In genomic region chr19:3849251-3849650, GRCm38 (mm10) we compare ENCODE assay signal across 21 mouse cellular contexts. TPM values are rescaled to one million over a fixed set of nuclear protein-coding genes. Genes with fewer than 3 reads are reported as not detected.
A peak's percentile ranks its signal among the peaks of the same experiment; 100 is the strongest.
DNase-seq lines count a peak whose midpoint lies in the region; ATAC-seq and TF ChIP-seq lines count a peak whose summit lies in the region.
"Had no signal": no experiment of that assay in that cellular context is flagged by ENCODE, and none has a peak within 500 bp of the region (broad histone marks: within the 10 kb centered on the region; RNA-seq: fewer than 3 reads in every experiment).

No protein-coding gene starts in this region.

- 85% methylated on average over 2 of the region's 2 CpGs for WGBS in cerebellum, adult 2 months
- WGBS in kidney, embryonic 15.5 days, result 87% methylated on average over 2 of the region's 2 CpGs
- WGBS in liver, postnatal 0 days (ENCODE audit: insufficient replicate concordance), result 76% methylated on average over 2 of the region's 2 CpGs
- 86% methylated on average over 2 of the region's 2 CpGs for WGBS in midbrain, embryonic 11.5 days

- ATAC-seq in kidney, embryonic 15.5 days (replicated peaks; ENCODE audit: low FRiP score), result no peak
- no peak for ATAC-seq in liver, postnatal 0 days
- ATAC-seq in midbrain, embryonic 11.5 days (ENCODE audit: low FRiP score), result no peak
- ATAC-seq: forebrain, embryonic 14.5 days had no signal

- H3K4me2 ChIP-seq in kidney, embryonic 15.5 days, result no peak overlapping the region
- no peak overlapping the region for H3K4me2 ChIP-seq in liver, postnatal 0 days (ENCODE audit: low read depth, low read length)
- no peak overlapping the region for H3K4me2 ChIP-seq in midbrain, embryonic 11.5 days
- H3K4me2 ChIP-seq: embryonic facial prominence, embryonic 15.5 days; heart, embryonic 13.5 days; hindbrain, embryonic 12.5 days had no signal

- no peak overlapping the region for H3K27ac ChIP-seq in cerebellum, adult 2 months (ENCODE audit: insufficient read depth, low read length)
- 0 out of 2 replicates have a peak overlapping the region, but pooled peaks have one; percentile 51 for H3K27ac ChIP-seq in kidney, embryonic 15.5 days
- peak overlapping the region; percentile 99 for H3K27ac ChIP-seq in liver, postnatal 0 days (ENCODE audit: low read depth)
- H3K27ac ChIP-seq in midbrain, embryonic 11.5 days (ENCODE audit: low read depth, low read length), result no peak overlapping the region
- H3K27ac ChIP-seq: embryonic facial prominence, embryonic 15.5 days; forebrain, embryonic 10.5 days; gastrocnemius, adult 2 months; hindbrain, embryonic 12.5 days had no signal

- peaks cover 36% of the 10 kb centered on the region for H3K4me1 ChIP-seq in cerebellum, adult 2 months (ENCODE audit: control insufficient read depth, insufficient read depth, low read length)
- peaks cover 30% of the 10 kb centered on the region for H3K4me1 ChIP-seq in kidney, embryonic 15.5 days
- H3K4me1 ChIP-seq in liver, postnatal 0 days (ENCODE audit: insufficient read depth), result peaks cover 43% of the 10 kb centered on the region
- peaks cover 9% of the 10 kb centered on the region for H3K4me1 ChIP-seq in midbrain, embryonic 11.5 days (ENCODE audit: control insufficient read depth, insufficient read depth, low read length)

- H3K36me3 ChIP-seq in kidney, embryonic 15.5 days, result no peaks in the 10 kb centered on the region
- no peaks in the 10 kb centered on the region; the same call in 1 of the 2 replicates for H3K36me3 ChIP-seq in liver, postnatal 0 days (replicated peaks; ENCODE audit: insufficient read depth, low read length)
- H3K36me3 ChIP-seq in midbrain, embryonic 11.5 days (ENCODE audit: control insufficient read depth, insufficient read depth, low read length), result no peaks in the 10 kb centered on the region
- H3K36me3 ChIP-seq: embryonic facial prominence, embryonic 15.5 days; heart, embryonic 13.5 days; hindbrain, embryonic 12.5 days had no signal

- H3K9me3 ChIP-seq in kidney, embryonic 15.5 days (replicated peaks), result no peaks in the 10 kb centered on the region
- no peaks in the 10 kb centered on the region for H3K9me3 ChIP-seq in liver, postnatal 0 days (ENCODE audit: low read length)
- H3K9me3 ChIP-seq in midbrain, embryonic 11.5 days (ENCODE audit: control insufficient read depth, low read length), result no peaks in the 10 kb centered on the region
- H3K9me3 ChIP-seq: embryonic facial prominence, embryonic 15.5 days; forebrain, embryonic 10.5 days; heart, embryonic 13.5 days; hindbrain, embryonic 12.5 days had no signal

- no peak for TF ChIP-seq CTCF in cerebellum, adult 2 months (IDR thresholded peaks at IDR 0.05; ENCODE audit: borderline replicate concordance, insufficient read depth, low read depth, low read length)
- TF ChIP-seq CTCF in liver, postnatal 0 days (IDR thresholded peaks at IDR 0.05; ENCODE audit: low read depth), result no peak

- peak; percentile 49 for DNase-seq in cerebellum, adult 9-10 months
- no peak for DNase-seq in cerebellum, adult 2 months
- DNase-seq in kidney, postnatal 14 days, result no peak
- no peak for DNase-seq in liver, postnatal 0 days
- DNase-seq in liver, result no peak
- DNase-seq in B cell, adult 2 months, result no peak
- DNase-seq in midbrain, embryonic 11.5 days (ENCODE audit: low spot score, missing footprints), result no peak
- DNase-seq: adrenal gland, postnatal 10 days; cerebellum, adult 11 months; cerebellum, postnatal 14 days; embryo, embryonic 11 days; gastrocnemius, adult 2 months; gastrocnemius, postnatal 25 days; heart, postnatal 4 days had no signal

- no peaks in the 10 kb centered on the region for H3K27me3 ChIP-seq in cerebellum, adult 2 months (ENCODE audit: control insufficient read depth, insufficient read depth, low read length)
- no peaks in the 10 kb centered on the region for H3K27me3 ChIP-seq in kidney, embryonic 15.5 days
- no peaks in the 10 kb centered on the region for H3K27me3 ChIP-seq in liver, postnatal 0 days (ENCODE audit: insufficient read depth, low read length)
- H3K27me3 ChIP-seq in midbrain, embryonic 11.5 days (ENCODE audit: control insufficient read depth, insufficient read depth, low read length), result no peaks in the 10 kb centered on the region
- H3K27me3 ChIP-seq: embryonic facial prominence, embryonic 15.5 days; heart, embryonic 13.5 days; hindbrain, embryonic 12.5 days had no signal

- H3K9ac ChIP-seq in kidney, embryonic 15.5 days, result no peak overlapping the region
- no peak overlapping the region for H3K9ac ChIP-seq in liver, postnatal 0 days (replicated peaks)
- H3K9ac ChIP-seq in midbrain, embryonic 11.5 days (ENCODE audit: low read length), result no peak overlapping the region
- H3K9ac ChIP-seq: embryonic facial prominence, embryonic 15.5 days; heart, embryonic 13.5 days; hindbrain, embryonic 12.5 days had no signal

- no peak for TF ChIP-seq EP300 in liver, postnatal 0 days (IDR thresholded peaks at IDR 0.05; ENCODE audit: low read depth)

- no peak overlapping the region for H3K4me3 ChIP-seq in cerebellum, adult 2 months (replicated peaks; ENCODE audit: insufficient read depth, low read depth, low read length)
- no peak overlapping the region for H3K4me3 ChIP-seq in kidney, embryonic 15.5 days (replicated peaks)
- no peak overlapping the region for H3K4me3 ChIP-seq in liver, postnatal 0 days (ENCODE audit: low read depth, low read length)
- H3K4me3 ChIP-seq in midbrain, embryonic 11.5 days (ENCODE audit: low read depth, low read length), result no peak overlapping the region
- H3K4me3 ChIP-seq: embryonic facial prominence, embryonic 15.5 days; erythroblast, embryonic 14.5 days; forebrain, embryonic 10.5 days; gastrocnemius, adult 2 months; heart, embryonic 13.5 days; hindbrain, embryonic 12.5 days had no signal

- no peak for TF ChIP-seq POLR2A in cerebellum, adult 2 months (IDR thresholded peaks at IDR 0.05; ENCODE audit: borderline replicate concordance, insufficient read depth, low read length)

RNA-seq across cellular contexts. Expression of gene Chka, which starts 2.3 kb away (rescaled TPM):
- 118 and 132 TPM in 2 replicates for polyA plus RNA-seq in cerebellum, adult 2 months (2012; rRNA removed)
- 58.8 and 63.1 TPM in 2 replicates for polyA plus RNA-seq in kidney, embryonic 15.5 days (2015; fragmentation: Nextera tagmentation; extraction: Ambion mirVana)
- 24.8 and 48.6 TPM in 2 replicates for polyA plus RNA-seq in liver, postnatal 0 days (2015; fragmentation: Nextera tagmentation; extraction: Ambion mirVana)
- polyA plus RNA-seq in midbrain, embryonic 11.5 days (2014; fragmentation: Nextera tagmentation; extraction: Ambion mirVana), result 50.5 and 53.0 TPM in 2 replicates

RNA-seq across cellular contexts. Expression of gene Tcirg1, which starts 57.7 kb away (rescaled TPM):
- 29.9 and 32.3 TPM in 2 replicates for polyA plus RNA-seq in cerebellum, adult 2 months (2012; rRNA removed)
- polyA plus RNA-seq in kidney, embryonic 15.5 days (2015; fragmentation: Nextera tagmentation; extraction: Ambion mirVana), result 43.9 and 54.6 TPM in 2 replicates
- 28.1 and 29.7 TPM in 2 replicates for polyA plus RNA-seq in liver, postnatal 0 days (2015; fragmentation: Nextera tagmentation; extraction: Ambion mirVana)
- 7.7 and 8.9 TPM in 2 replicates for polyA plus RNA-seq in midbrain, embryonic 11.5 days (2014; fragmentation: Nextera tagmentation; extraction: Ambion mirVana)

Comparison
In these comparisons a context has a peak if more than half of its experiments do, and no peak if none do; other contexts are left out.
1. H3K27ac ChIP-seq: peak in kidney, embryonic 15.5 days (single experiment) and liver, postnatal 0 days (single experiment); none in cerebellum, adult 2 months (single experiment) and midbrain, embryonic 11.5 days (single experiment).